In the genomic region with DNA sequence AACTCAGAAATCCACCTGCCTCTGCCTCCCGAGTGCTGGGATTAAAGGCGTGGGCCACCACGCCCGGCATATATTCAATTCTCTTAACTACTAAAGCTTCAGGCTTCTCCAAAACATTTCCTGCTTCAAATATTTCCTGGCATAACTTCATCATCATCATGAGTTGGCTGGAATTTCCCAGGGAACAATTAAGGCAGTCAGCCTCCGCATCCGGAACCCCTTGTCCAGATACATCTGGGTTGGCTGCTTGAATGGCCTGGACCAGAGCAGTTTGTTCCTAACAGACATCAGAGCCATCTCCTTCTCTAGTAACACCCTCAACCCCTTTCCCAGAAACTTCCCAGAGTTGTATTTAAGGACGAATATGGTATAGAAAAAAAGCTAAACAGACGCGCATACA, we compare ENCODE assay signal across 30 mouse cellular contexts. TPM values are rescaled to one million over a fixed set of nuclear protein-coding genes. Genes with fewer than 3 reads are reported as not detected.
DNase-seq lines count a peak whose midpoint lies in the region; ATAC-seq lines count a peak whose summit lies in the region.
"Had no signal": no experiment of that assay in that cellular context is flagged by ENCODE, and none has a peak within 500 bp of the region (broad histone marks: within the 10 kb centered on the region; RNA-seq: fewer than 3 reads in every experiment).

No protein-coding gene starts in this region.

- H3K9ac ChIP-seq in kidney, embryonic 14.5 days (ENCODE audit: low read depth, low read length) = no peak overlapping the region
- H3K9ac ChIP-seq: embryonic facial prominence, embryonic 15.5 days; forebrain, embryonic 15.5 days; hindbrain, embryonic 13.5 days; midbrain, embryonic 15.5 days; neural tube, embryonic 12.5 days had no signal

- no peaks in the 10 kb centered on the region for H3K9me3 ChIP-seq in heart, embryonic 10.5 days
- H3K9me3 ChIP-seq in kidney, embryonic 14.5 days (ENCODE audit: control insufficient read depth, low read length) = no peaks in the 10 kb centered on the region
- H3K9me3 ChIP-seq: embryonic facial prominence, embryonic 15.5 days; forebrain, embryonic 15.5 days; hindbrain, embryonic 13.5 days; midbrain, embryonic 15.5 days; neural tube, embryonic 12.5 days had no signal

- DNase-seq in heart, adult 11 months = peak; percentile 98
- DNase-seq in heart, embryonic 10.5 days (ENCODE audit: low spot score) = no peak
- DNase-seq in kidney, postnatal 10 days = peak; percentile 42
- peak; percentile 53 to 55 for DNase-seq in heart, postnatal 10 days
- peak; percentile 65 for DNase-seq in lung, postnatal 25 days (ENCODE audit: low spot score)
- DNase-seq in layer of hippocampus, adult 11-12 months (ENCODE audit: low spot score) = no peak
- DNase-seq: adrenal gland, postnatal 36 days; cerebellum, adult 9-11 months; layer of hippocampus, postnatal 36 days; retina, postnatal 1 day; right cerebral cortex, postnatal 25 days; thymus, postnatal 25 days had no signal

- H3K4me3 ChIP-seq in heart, embryonic 10.5 days = no peak overlapping the region
- no peak overlapping the region for H3K4me3 ChIP-seq in kidney, embryonic 14.5 days (ENCODE audit: low read length)
- H3K4me3 ChIP-seq: embryonic facial prominence, embryonic 15.5 days; forebrain, embryonic 15.5 days; hindbrain, embryonic 13.5 days; midbrain, embryonic 15.5 days; neural tube, embryonic 12.5 days had no signal

- H3K4me1 ChIP-seq in heart, embryonic 10.5 days = peaks cover 31% of the 10 kb centered on the region
- peaks cover 26% of the 10 kb centered on the region for H3K4me1 ChIP-seq in kidney, embryonic 14.5 days (ENCODE audit: control insufficient read depth, insufficient read depth, low read length)

- H3K27ac ChIP-seq in heart, embryonic 10.5 days = no peak overlapping the region
- no peak overlapping the region for H3K27ac ChIP-seq in kidney, embryonic 14.5 days (ENCODE audit: low read depth, low read length)
- H3K27ac ChIP-seq: embryonic facial prominence, embryonic 15.5 days; forebrain, embryonic 15.5 days; hindbrain, embryonic 13.5 days; macrophage; midbrain, embryonic 15.5 days; neural tube, embryonic 12.5 days had no signal

- intact Hi-C loops in heart, postnatal 10 days (cut with DNase I) = no loop called here

- no peak for ATAC-seq in kidney, embryonic 14.5 days (ENCODE audit: low FRiP score, low TSS enrichment)
- ATAC-seq: forebrain, embryonic 15.5 days; midbrain, embryonic 15.5 days; Patski had no signal

- no peaks in the 10 kb centered on the region for H3K27me3 ChIP-seq in heart, embryonic 10.5 days (ENCODE audit: insufficient read depth, poor library complexity, severe bottlenecking)
- H3K27me3 ChIP-seq in kidney, embryonic 14.5 days (ENCODE audit: control insufficient read depth, insufficient read depth, low read length) = no peaks in the 10 kb centered on the region
- H3K27me3 ChIP-seq: embryonic facial prominence, embryonic 15.5 days; forebrain, embryonic 15.5 days; hindbrain, embryonic 13.5 days; midbrain, embryonic 15.5 days; neural tube, embryonic 12.5 days; Patski had no signal

- 0 out of 2 replicates have a peak, but pooled peaks cover 8% of the 10 kb centered on the region for H3K36me3 ChIP-seq in heart, embryonic 10.5 days
- peaks cover 3% of the 10 kb centered on the region; the same call in 1 of the 2 replicates for H3K36me3 ChIP-seq in kidney, embryonic 14.5 days (ENCODE audit: control insufficient read depth, insufficient read depth, low read length)
- H3K36me3 ChIP-seq: embryonic facial prominence, embryonic 15.5 days; midbrain, embryonic 15.5 days; neural tube, embryonic 12.5 days had no signal

- H3K4me2 ChIP-seq in kidney, embryonic 14.5 days (replicated peaks; ENCODE audit: low read depth, low read length) = no peak overlapping the region
- H3K4me2 ChIP-seq: embryonic facial prominence, embryonic 15.5 days; forebrain, embryonic 15.5 days; hindbrain, embryonic 13.5 days; midbrain, embryonic 15.5 days; neural tube, embryonic 12.5 days had no signal

- 92% methylated on average over 9 of the region's 9 CpGs for WGBS in heart, embryonic 10.5 days
- 96% methylated on average over 9 of the region's 9 CpGs for WGBS in kidney, embryonic 14.5 days

RNA-seq across cellular contexts. Expression of a gene that starts 4.9 kb away (rescaled TPM):
- polyA plus RNA-seq in heart, embryonic 10.5 days (2016; fragmentation: Nextera tagmentation; extraction: Ambion mirVana) = 43.8 and 63.2 TPM in 2 replicates
- 71.0 and 82.1 TPM in 2 replicates for polyA plus RNA-seq in kidney, embryonic 14.5 days (2014; fragmentation: Nextera tagmentation; extraction: Ambion mirVana)
- 10 to 100 TPM; 21.1 to 24.0 TPM for total RNA-seq in heart, postnatal 10 days (2021)

RNA-seq across cellular contexts. Expression of a gene that starts 14.8 kb away (rescaled TPM):
- not detected in 2 replicates for polyA plus RNA-seq in heart, embryonic 10.5 days (2016; fragmentation: Nextera tagmentation; extraction: Ambion mirVana)
- polyA plus RNA-seq in kidney, embryonic 14.5 days (2014; fragmentation: Nextera tagmentation; extraction: Ambion mirVana) = 0.18 and 0.26 TPM in 2 replicates
- not detected for total RNA-seq in heart, postnatal 10 days (2021)
- total RNA-seq: adrenal gland, adult 18-20 months; adrenal gland, postnatal 36 days; common myeloid progenitor, adult 5-6 weeks; layer of hippocampus, adult 8-10 months; layer of hippocampus, postnatal 36 days; left cerebral cortex, postnatal 10 days; liver, adult 2 months had no signal
- polyA plus RNA-seq: embryonic facial prominence, embryonic 15.5 days; forebrain, embryonic 15.5 days; gonadal fat pad, adult 2 months; heart, postnatal 0 days; hindbrain, embryonic 13.5 days; limb, embryonic 11.5 days; liver, embryonic 16.5 days; macrophage; midbrain, embryonic 15.5 days; neural tube, embryonic 12.5 days; Patski; spleen, adult 2 months had no signal

RNA-seq across cellular contexts. Expression of a gene that starts 37.1 kb away (rescaled TPM):
- polyA plus RNA-seq in heart, embryonic 10.5 days (2016; fragmentation: Nextera tagmentation; extraction: Ambion mirVana) = 3.3 and 3.4 TPM in 2 replicates
- polyA plus RNA-seq in kidney, embryonic 14.5 days (2014; fragmentation: Nextera tagmentation; extraction: Ambion mirVana) = 2.6 and 5.2 TPM in 2 replicates
- 10 to 100 TPM; 12.7 to 15.4 TPM for total RNA-seq in heart, postnatal 10 days (2021)

Comparison
In these comparisons a context has a peak if more than half of its experiments do, and no peak if none do; other contexts are left out.
1. DNase-seq: peak in heart, adult 11 months (single experiment), kidney, postnatal 10 days (single experiment), heart, postnatal 10 days (2 of 2) and lung, postnatal 25 days (single experiment); none in heart, embryonic 10.5 days (single experiment) and layer of hippocampus, adult 11-12 months (single experiment).